Mouse (Mus musculus) hindbrain, embryonic 16.5 days (tissue): ENCODE results near the gene Pcgf1. TPM values are rescaled to one million over a fixed set of nuclear protein-coding genes. Genes with fewer than 3 reads are reported as not detected.
A peak's percentile ranks its signal among the peaks of the same experiment; 100 is the strongest.

Experiments used
- ATAC-seq: fragments of 200-750 bp; cut with Nextera tagmentation; 2 replicates; pipeline ENCODE4 v1.8.0; 2017; ENCODE audit warnings: moderate TSS enrichment, moderate library complexity
- H3K27ac ChIP-seq: fragments of 300-500 bp; sonication (generic); 2 replicates; pipeline ENCODE4 v1.5.1; 2014; ENCODE audit warnings: low read depth, mild to moderate bottlenecking, control low read depth, low read length, moderate library complexity
- H3K27me3 ChIP-seq: fragments of 300-500 bp; sonication (generic); replicated peaks from 2 replicates; pipeline ENCODE4 v1.6.1; 2014; ENCODE audit warnings: low read length; ENCODE audit not compliant: control insufficient read depth, insufficient read depth
- H3K36me3 ChIP-seq: fragments of 300-500 bp; sonication (generic); 2 replicates; pipeline ENCODE4 v1.6.1; 2014; ENCODE audit warnings: mild to moderate bottlenecking, low read length, moderate library complexity, mixed read lengths; ENCODE audit not compliant: control insufficient read depth, insufficient read depth
- H3K4me1 ChIP-seq: fragments of 300-500 bp; sonication (generic); 2 replicates; pipeline ENCODE4 v1.6.1; 2014; ENCODE audit warnings: low read depth, low read length; ENCODE audit not compliant: control insufficient read depth, insufficient read depth
- H3K4me2 ChIP-seq: fragments of 300-500 bp; sonication (generic); 2 replicates; pipeline ENCODE4 v1.6.1; 2014; ENCODE audit warnings: mild to moderate bottlenecking, low read length, control low read depth, moderate library complexity
- H3K4me3 ChIP-seq: fragments of 300-500 bp; sonication (generic); 2 replicates; pipeline ENCODE4 v1.5.1; 2014; ENCODE audit warnings: mild to moderate bottlenecking, low read length, control low read depth, moderate library complexity
- H3K9ac ChIP-seq: fragments of 300-500 bp; sonication (generic); 2 replicates; pipeline ENCODE4 v1.6.1; 2014; ENCODE audit warnings: low read depth, mild to moderate bottlenecking, control low read depth, low read length, moderate library complexity
- H3K9me3 ChIP-seq: fragments of 300-500 bp; sonication (generic); 2 replicates; pipeline ENCODE4 v1.6.1; 2014; ENCODE audit warnings: mild to moderate bottlenecking, low read length, moderate library complexity; ENCODE audit not compliant: control insufficient read depth
- WGBS: fragments of 180-500 bp; shearing (Covaris S2); extraction: QIAGEN DNeasy Blood & Tissue Kit; methylation state at CpG from one replicate; pipeline ENCODE4 v1.1.7; 2014; 5-methylcytosine and 5-hydroxymethylcytosine counted together
- polyA plus RNA-seq: library from polyadenylated mRNA; unstranded; fragments of >200 nt; fragmentation: Nextera tagmentation; extraction: Ambion mirVana; gene quantifications from 2 replicates; pipeline ENCODE4 v1.2.1, GENCODE M21; 2015

Pcgf1 gene
- polyA plus RNA-seq: 45.2 and 48.8 TPM in 2 replicates

DNA sequence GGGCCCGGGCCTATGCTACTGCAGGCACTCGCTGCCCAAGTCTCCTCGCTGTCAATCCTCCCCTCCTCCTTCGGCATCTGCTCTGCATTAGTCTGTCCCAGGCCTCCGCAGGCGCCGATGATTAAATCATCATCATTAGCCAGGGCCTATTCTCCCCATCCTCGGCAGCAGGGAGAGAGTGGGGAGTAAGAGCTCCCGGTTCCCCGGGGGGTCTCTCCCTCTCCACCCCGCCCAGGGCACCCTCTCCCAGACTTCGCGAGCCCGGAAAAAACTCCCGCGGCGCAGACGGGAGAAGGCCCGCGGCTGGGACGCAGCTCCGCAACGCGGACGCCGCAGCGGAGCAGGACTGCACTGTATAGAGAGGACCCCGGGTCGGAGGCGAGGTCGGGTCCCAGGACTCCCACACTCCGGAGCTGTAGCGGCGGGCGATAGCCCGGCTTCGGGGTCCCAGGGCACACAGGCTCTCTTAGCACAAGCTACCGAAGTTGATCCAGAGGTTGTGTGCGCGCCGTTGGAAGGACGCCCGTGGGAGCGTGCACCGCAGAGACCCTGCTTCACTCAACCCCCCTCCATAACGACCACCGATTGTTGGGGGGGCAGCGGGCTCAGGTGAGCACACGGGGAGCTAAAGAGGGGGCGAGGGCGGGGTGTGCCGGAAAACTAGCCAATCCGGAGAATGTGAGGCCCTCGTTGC is at the start of gene Pcgf1:
Gene Pcgf1, plus strand, starts transcription at position 240 of the 694 bp plus-strand sequence.
- Histone ChIP-seq H3K4me2 (peak within 1 kb of the TSS; percentile 97), H3K4me3 (peak within 1 kb of the TSS; percentile 88), H3K27me3 (peaks cover 35% of the 10 kb centered on the region), H3K9me3 (no peaks in the 10 kb centered on the region), H3K4me1 (peaks cover 11% of the 10 kb centered on the region), H3K9ac (peak within 1 kb of the TSS; percentile 87), H3K27ac (peak within 1 kb of the TSS; percentile 92), H3K36me3 (peaks cover 6% of the 10 kb centered on the region; the same call in 1 of the 2 replicates)
- peak; percentile 83 for ATAC-seq
- WGBS: under 1% methylated on average over 53 of the region's 54 CpGs

- Histone ChIP-seq H3K9ac (no peak overlapping the region), H3K9me3 (no peaks in the 10 kb centered on the region), H3K36me3 (no peaks in the 10 kb centered on the region), H3K27ac (no peak overlapping the region), H3K4me3 (no peak overlapping the region), H3K4me2 (no peak overlapping the region), H3K4me1 (peaks cover 16% of the 10 kb centered on the region), H3K27me3 (peaks cover 17% of the 10 kb centered on the region)
- 24% methylated on average over 10 of the region's 10 CpGs for WGBS
- ATAC-seq: no peak
Measured at GRCm38 (mm10) chr6:83029777-83030176, 47.9 kb upstream of the Pcgf1 start.

- no peak overlapping the region for H3K4me2 ChIP-seq
- H3K36me3 ChIP-seq: no peaks in the 10 kb centered on the region
- no peak overlapping the region for H3K27ac ChIP-seq
- no peak overlapping the region for H3K4me3 ChIP-seq
- no peak overlapping the region for H3K9ac ChIP-seq
- WGBS: 63% methylated on average over 7 of the region's 7 CpGs
- peaks cover 16% of the 10 kb centered on the region for H3K4me1 ChIP-seq
- H3K9me3 ChIP-seq: no peaks in the 10 kb centered on the region
- ATAC-seq: no peak
- peaks cover 17% of the 10 kb centered on the region for H3K27me3 ChIP-seq
Measured at GRCm38 (mm10) chr6:83031111-83031510, 46.6 kb upstream of the Pcgf1 start.

GRCm38 (mm10) chr6:83031921-83032590 is 45.6 kb upstream of the Pcgf1 start:
- Histone ChIP-seq H3K9ac (peak overlapping the region; percentile 55; the same call in 1 of the 2 replicates), H3K4me2 (peak overlapping the region; percentile 78), H3K9me3 (no peaks in the 10 kb centered on the region), H3K4me1 (peaks cover 16% of the 10 kb centered on the region), H3K36me3 (no peaks in the 10 kb centered on the region), H3K27me3 (peaks cover 17% of the 10 kb centered on the region), H3K4me3 (peak overlapping the region; percentile 46), H3K27ac (no peak overlapping the region)
- ATAC-seq: no peak
- 19% methylated on average over 18 of the region's 18 CpGs for WGBS

GRCm38 (mm10) chr6:83032769-83033191 is 44.9 kb upstream of the Pcgf1 start:
- peak overlapping the region; percentile 78 for H3K4me2 ChIP-seq
- peak overlapping the region; percentile 46 for H3K4me3 ChIP-seq
- H3K4me1 ChIP-seq: peaks cover 16% of the 10 kb centered on the region
- no peak overlapping the region for H3K27ac ChIP-seq
- peak; percentile 19 for ATAC-seq
- no peaks in the 10 kb centered on the region for H3K36me3 ChIP-seq
- peak overlapping the region; percentile 55 for H3K9ac ChIP-seq
- peaks cover 17% of the 10 kb centered on the region for H3K27me3 ChIP-seq
- WGBS: under 1% methylated on average over 31 of the region's 31 CpGs
- H3K9me3 ChIP-seq: no peaks in the 10 kb centered on the region

GRCm38 (mm10) chr6:83033249-83034185 is 44.2 kb upstream of the Pcgf1 start, which contains the start of the genes Dok1 and Loxl3:
Gene Dok1 (minus strand): TSS chr6:83033471.
Gene Loxl3 (plus strand): TSS chr6:83034173.
- Histone ChIP-seq H3K4me3 (peak within 1 kb of the TSS; percentile 46), H3K4me1 (peaks cover 22% of the 10 kb centered on the region), H3K9me3 (no peaks in the 10 kb centered on the region), H3K4me2 (peak within 1 kb of the TSS; percentile 78), H3K27me3 (peaks cover 17% of the 10 kb centered on the region), H3K9ac (peak within 1 kb of the TSS; percentile 55), H3K36me3 (no peaks in the 10 kb centered on the region), H3K27ac (peak within 1 kb of the TSS; percentile 66)
- ATAC-seq: peak; percentile 67
- under 1% methylated on average over 45 of the region's 51 CpGs for WGBS

DNA sequence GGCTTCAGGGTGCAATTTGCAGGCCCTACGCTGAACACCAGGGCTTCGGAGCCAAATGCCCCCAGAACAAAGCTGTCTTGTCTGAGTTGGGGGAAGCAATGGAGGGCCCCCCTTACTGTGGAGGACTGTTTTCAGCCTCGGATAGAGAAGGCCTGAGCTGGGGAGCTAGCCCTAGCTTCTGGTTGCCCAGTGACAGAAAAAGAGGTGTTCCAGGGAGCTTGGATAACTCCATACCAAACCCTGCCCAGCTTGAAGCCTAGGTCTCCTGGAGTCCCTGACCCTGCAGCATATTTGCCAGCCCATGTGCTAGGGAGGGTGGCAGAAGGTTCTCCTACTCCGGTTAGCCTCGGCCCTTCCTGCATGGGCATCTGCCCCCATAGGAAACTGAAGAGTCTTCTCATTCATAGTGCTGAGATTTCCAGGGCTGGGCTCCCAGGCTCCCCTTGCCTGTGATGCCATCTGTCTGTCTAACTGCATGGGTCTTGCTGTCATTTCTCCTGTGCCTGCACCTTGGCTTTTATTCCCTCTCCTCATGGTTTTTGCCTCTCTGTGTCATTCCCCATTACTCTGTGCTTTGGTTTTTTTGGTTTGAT is 43.1 kb upstream of the Pcgf1 start:
- H3K9me3 ChIP-seq: no peaks in the 10 kb centered on the region
- peak overlapping the region; percentile 78 for H3K4me2 ChIP-seq
- H3K27me3 ChIP-seq: peaks cover 17% of the 10 kb centered on the region
- H3K27ac ChIP-seq: no peak overlapping the region
- H3K36me3 ChIP-seq: no peaks in the 10 kb centered on the region
- 32% methylated on average over 5 of the region's 5 CpGs for WGBS
- peak overlapping the region; percentile 46 for H3K4me3 ChIP-seq
- H3K9ac ChIP-seq: 0 out of 2 replicates have a peak overlapping the region, but pooled peaks have one; percentile 1
- H3K4me1 ChIP-seq: peaks cover 25% of the 10 kb centered on the region
- ATAC-seq: no peak

DNA sequence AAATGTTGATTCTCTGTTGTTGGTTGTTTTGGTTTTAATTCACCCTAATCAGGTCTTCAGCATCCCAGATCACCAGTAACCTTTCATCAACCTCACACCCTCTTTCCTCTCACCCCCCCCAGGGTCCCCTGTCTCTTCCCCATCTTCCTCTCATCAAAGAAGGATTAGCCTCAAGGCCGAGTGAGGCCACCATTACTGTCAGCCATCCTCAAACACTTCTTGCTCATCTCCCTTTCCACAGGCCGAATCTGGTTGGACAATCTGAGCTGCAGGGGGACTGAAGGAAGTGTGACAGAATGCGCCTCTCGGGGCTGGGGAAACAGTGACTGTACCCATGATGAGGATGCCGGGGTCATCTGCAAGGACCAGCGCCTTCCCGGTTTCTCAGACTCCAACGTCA is 40.5 kb upstream of the Pcgf1 start:
- ATAC-seq: no peak
- WGBS: 79% methylated on average over 8 of the region's 8 CpGs

More for the DNA sequence above, 40.5 kb upstream of the Pcgf1 start:
- H3K4me1 ChIP-seq: peaks cover 25% of the 10 kb centered on the region
- no peak overlapping the region for H3K9ac ChIP-seq
- no peaks in the 10 kb centered on the region for H3K9me3 ChIP-seq
- peaks cover 3% of the 10 kb centered on the region for H3K27me3 ChIP-seq
- H3K27ac ChIP-seq: no peak overlapping the region
- H3K36me3 ChIP-seq: no peaks in the 10 kb centered on the region
- no peak overlapping the region for H3K4me2 ChIP-seq
- H3K4me3 ChIP-seq: no peak overlapping the region
